Mouse (Mus musculus) hindbrain, embryonic 16.5 days (tissue): ENCODE results near the gene Pm20d1. TPM values are rescaled to one million over a fixed set of nuclear protein-coding genes. Genes with fewer than 3 reads are reported as not detected.
A peak's percentile ranks its signal among the peaks of the same experiment; 100 is the strongest.

Experiments
- ATAC-seq: fragments of 200-750 bp; cut with Nextera tagmentation; 2 replicates; pipeline ENCODE4 v1.8.0; 2017; ENCODE audit warnings: moderate TSS enrichment, moderate library complexity
- H3K27ac ChIP-seq: fragments of 300-500 bp; sonication (generic); 2 replicates; pipeline ENCODE4 v1.5.1; 2014; ENCODE audit warnings: low read depth, mild to moderate bottlenecking, control low read depth, low read length, moderate library complexity
- H3K27me3 ChIP-seq: fragments of 300-500 bp; sonication (generic); replicated peaks from 2 replicates; pipeline ENCODE4 v1.6.1; 2014; ENCODE audit warnings: low read length; ENCODE audit not compliant: control insufficient read depth, insufficient read depth
- H3K36me3 ChIP-seq: fragments of 300-500 bp; sonication (generic); 2 replicates; pipeline ENCODE4 v1.6.1; 2014; ENCODE audit warnings: mild to moderate bottlenecking, low read length, moderate library complexity, mixed read lengths; ENCODE audit not compliant: control insufficient read depth, insufficient read depth
- H3K4me1 ChIP-seq: fragments of 300-500 bp; sonication (generic); 2 replicates; pipeline ENCODE4 v1.6.1; 2014; ENCODE audit warnings: low read depth, low read length; ENCODE audit not compliant: control insufficient read depth, insufficient read depth
- H3K4me2 ChIP-seq: fragments of 300-500 bp; sonication (generic); 2 replicates; pipeline ENCODE4 v1.6.1; 2014; ENCODE audit warnings: mild to moderate bottlenecking, low read length, control low read depth, moderate library complexity
- H3K4me3 ChIP-seq: fragments of 300-500 bp; sonication (generic); 2 replicates; pipeline ENCODE4 v1.5.1; 2014; ENCODE audit warnings: mild to moderate bottlenecking, low read length, control low read depth, moderate library complexity
- H3K9ac ChIP-seq: fragments of 300-500 bp; sonication (generic); 2 replicates; pipeline ENCODE4 v1.6.1; 2014; ENCODE audit warnings: low read depth, mild to moderate bottlenecking, control low read depth, low read length, moderate library complexity
- H3K9me3 ChIP-seq: fragments of 300-500 bp; sonication (generic); 2 replicates; pipeline ENCODE4 v1.6.1; 2014; ENCODE audit warnings: mild to moderate bottlenecking, low read length, moderate library complexity; ENCODE audit not compliant: control insufficient read depth
- WGBS: fragments of 180-500 bp; shearing (Covaris S2); extraction: QIAGEN DNeasy Blood & Tissue Kit; methylation state at CpG from one replicate; pipeline ENCODE4 v1.1.7; 2014; 5-methylcytosine and 5-hydroxymethylcytosine counted together
- polyA plus RNA-seq: library from polyadenylated mRNA; unstranded; fragments of >200 nt; fragmentation: Nextera tagmentation; extraction: Ambion mirVana; gene quantifications from 2 replicates; pipeline ENCODE4 v1.2.1, GENCODE M21; 2015

Pm20d1 gene
- polyA plus RNA-seq, 1 experiment from 2014 or later: 0.41 TPM

DNA sequence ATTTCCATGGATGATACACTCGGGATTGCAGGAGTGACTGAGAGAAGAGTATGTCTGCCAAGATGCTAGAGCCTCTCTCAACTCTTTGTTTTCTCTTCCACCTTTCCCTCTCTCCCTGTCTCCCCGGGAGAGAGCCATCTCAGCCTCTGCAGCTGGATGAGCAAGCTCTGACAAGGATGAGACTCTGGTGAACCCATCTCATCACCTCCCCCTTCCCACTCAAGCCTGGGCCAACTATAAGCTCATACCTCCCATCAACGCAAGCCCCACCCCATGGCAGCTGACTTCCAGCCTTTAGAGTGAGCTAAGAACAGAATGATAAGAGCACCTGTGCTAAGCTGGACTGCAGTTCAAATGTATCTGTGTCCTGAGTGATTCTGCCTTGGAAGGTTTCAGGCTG is 27.9 kb upstream of the Pm20d1 start:
- Histone ChIP-seq H3K4me2 (no peak overlapping the region), H3K4me3 (no peak overlapping the region), H3K9me3 (no peaks in the 10 kb centered on the region), H3K27ac (no peak overlapping the region), H3K36me3 (no peaks in the 10 kb centered on the region), H3K9ac (no peak overlapping the region), H3K27me3 (no peaks in the 10 kb centered on the region), H3K4me1 (peaks cover 2% of the 10 kb centered on the region; the same call in 1 of the 2 replicates)
- ATAC-seq: no peak
- WGBS: 80% methylated on average over 3 of the region's 3 CpGs

DNA sequence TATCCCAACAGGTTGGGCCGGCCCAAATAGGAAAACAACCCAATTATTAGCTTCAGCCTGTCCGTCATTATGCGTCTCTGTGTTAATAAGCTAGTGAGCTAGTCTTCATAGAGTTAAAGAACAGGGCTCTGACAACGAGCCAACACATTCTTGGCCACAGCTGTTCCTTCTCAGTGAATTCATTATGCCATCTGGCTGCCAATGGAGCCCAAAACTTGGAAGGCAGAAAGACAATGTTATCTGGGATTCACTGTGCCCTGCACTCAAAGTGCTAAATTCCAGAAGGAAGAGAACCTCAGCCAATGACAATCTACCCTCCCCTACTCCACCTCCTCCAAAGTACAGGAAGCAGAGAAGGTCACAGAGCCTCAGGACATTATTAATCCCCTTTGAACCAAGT is 26.5 kb upstream of the Pm20d1 start:
- no peaks in the 10 kb centered on the region for H3K36me3 ChIP-seq
- H3K4me3 ChIP-seq: no peak overlapping the region
- H3K27ac ChIP-seq: no peak overlapping the region
- H3K4me1 ChIP-seq: no peaks in the 10 kb centered on the region; the same call in 1 of the 2 replicates
- H3K9ac ChIP-seq: no peak overlapping the region
- 41% methylated on average over 4 of the region's 4 CpGs for WGBS
- ATAC-seq: peak; percentile 60
- H3K9me3 ChIP-seq: no peaks in the 10 kb centered on the region
- no peak overlapping the region for H3K4me2 ChIP-seq
- no peaks in the 10 kb centered on the region for H3K27me3 ChIP-seq

DNA sequence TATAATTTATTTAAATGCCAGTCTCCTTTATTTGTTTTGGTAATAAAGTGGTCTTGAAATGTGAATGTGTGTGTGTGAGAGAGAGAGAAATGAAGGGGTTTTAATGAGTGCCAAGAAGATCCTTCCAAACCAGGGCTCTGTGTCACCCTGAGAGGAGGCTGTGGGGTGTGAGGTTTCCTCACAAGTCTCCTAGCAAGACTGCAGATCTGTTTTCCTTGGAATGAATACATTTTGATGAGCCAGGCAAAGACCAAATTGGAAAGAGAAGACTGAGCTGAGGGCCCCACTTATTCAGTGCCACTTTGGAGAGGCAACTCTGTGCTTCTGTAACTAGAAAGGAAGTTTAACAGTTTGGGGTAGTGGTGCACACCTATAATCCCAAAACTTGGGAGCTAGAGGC is 25.7 kb upstream of the Pm20d1 start:
- Histone ChIP-seq H3K4me2 (no peak overlapping the region), H3K4me3 (no peak overlapping the region), H3K36me3 (no peaks in the 10 kb centered on the region), H3K27ac (no peak overlapping the region), H3K27me3 (no peaks in the 10 kb centered on the region), H3K9me3 (no peaks in the 10 kb centered on the region), H3K4me1 (no peaks in the 10 kb centered on the region; the same call in 1 of the 2 replicates), H3K9ac (no peak overlapping the region)
- ATAC-seq: no peak

DNA sequence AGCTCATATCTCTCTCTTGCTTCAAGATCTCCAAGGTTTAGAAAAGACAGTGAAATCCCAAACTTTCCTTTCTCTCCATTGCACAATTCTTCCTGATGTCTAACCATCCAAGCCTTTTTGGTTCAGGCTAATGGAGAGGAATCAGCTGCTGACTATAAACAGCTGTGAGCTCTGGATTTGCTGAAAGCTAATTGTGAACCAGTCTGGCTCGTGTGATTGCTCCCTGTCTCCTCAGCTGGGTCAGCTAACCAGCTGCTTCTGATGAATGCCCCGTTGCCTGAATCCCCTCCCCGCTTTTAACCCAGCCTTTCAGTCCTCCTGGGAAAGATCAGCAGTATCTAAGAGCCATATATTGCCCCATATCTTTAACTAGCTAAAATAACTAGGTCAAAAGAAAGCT is 2.6 kb upstream of the Pm20d1 start:
- Histone ChIP-seq H3K27ac (no peak overlapping the region), H3K9ac (no peak overlapping the region), H3K36me3 (no peaks in the 10 kb centered on the region), H3K4me3 (no peak overlapping the region), H3K4me1 (no peaks in the 10 kb centered on the region; the same call in 1 of the 2 replicates), H3K27me3 (no peaks in the 10 kb centered on the region), H3K9me3 (no peaks in the 10 kb centered on the region), H3K4me2 (no peak overlapping the region)
- ATAC-seq: no peak
- WGBS: 25% methylated on average over 3 of the region's 3 CpGs

DNA sequence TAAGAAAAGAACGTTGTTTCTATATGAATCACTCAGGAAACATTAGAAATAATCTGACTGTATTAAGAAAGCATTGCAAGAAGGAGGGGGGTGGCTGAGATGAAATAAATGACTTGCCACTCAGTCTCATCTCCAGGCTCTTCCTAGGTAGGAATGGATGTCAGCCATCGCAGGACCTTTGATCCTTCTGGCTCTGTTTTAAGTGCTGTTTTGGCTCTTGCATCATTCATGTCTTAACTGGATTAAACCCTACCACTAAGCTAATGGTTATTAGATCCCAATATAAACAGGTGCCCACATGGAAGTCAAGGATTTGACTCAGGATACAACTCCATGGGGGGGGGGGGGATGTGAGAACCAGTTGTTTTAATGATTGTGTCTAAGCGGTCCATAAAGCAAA is 2.0 kb upstream of the Pm20d1 start:
- no peak for ATAC-seq
- H3K4me2 ChIP-seq: no peak overlapping the region
- H3K9ac ChIP-seq: no peak overlapping the region
- H3K4me1 ChIP-seq: no peaks in the 10 kb centered on the region; the same call in 1 of the 2 replicates
- no peak overlapping the region for H3K4me3 ChIP-seq
- 88% methylated on average over 3 of the region's 3 CpGs for WGBS
- no peaks in the 10 kb centered on the region for H3K9me3 ChIP-seq
- H3K36me3 ChIP-seq: no peaks in the 10 kb centered on the region
- H3K27ac ChIP-seq: no peak overlapping the region
- H3K27me3 ChIP-seq: no peaks in the 10 kb centered on the region

DNA sequence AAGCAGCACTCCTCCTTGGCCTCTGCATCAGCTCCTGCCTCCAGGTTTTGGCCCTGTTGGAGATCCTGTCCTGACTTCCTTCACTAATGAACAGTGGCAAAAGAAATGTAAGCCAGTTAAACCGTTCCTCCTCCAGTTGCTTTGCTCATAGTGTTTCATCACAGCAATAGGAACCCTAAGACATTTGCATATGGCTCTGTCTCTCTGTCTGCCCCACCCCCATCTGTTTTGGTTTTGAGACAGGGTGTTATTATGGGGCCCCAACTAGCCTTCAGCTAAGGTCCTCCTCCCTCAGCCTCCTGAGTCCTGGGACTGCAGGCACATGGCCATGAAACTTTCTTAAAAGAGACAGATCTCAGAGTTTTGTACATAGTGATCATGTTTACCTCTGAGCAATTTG is 2.8 kb downstream of the Pm20d1 start:
- WGBS: 50% methylated on average over 1 of the region's 1 CpGs
- no peak overlapping the region for H3K9ac ChIP-seq
- no peaks in the 10 kb centered on the region; the same call in 1 of the 2 replicates for H3K4me1 ChIP-seq
- no peaks in the 10 kb centered on the region for H3K36me3 ChIP-seq
- H3K4me3 ChIP-seq: no peak overlapping the region
- no peaks in the 10 kb centered on the region for H3K9me3 ChIP-seq
- H3K27ac ChIP-seq: no peak overlapping the region
- ATAC-seq: no peak
- H3K4me2 ChIP-seq: no peak overlapping the region
- no peaks in the 10 kb centered on the region for H3K27me3 ChIP-seq

DNA sequence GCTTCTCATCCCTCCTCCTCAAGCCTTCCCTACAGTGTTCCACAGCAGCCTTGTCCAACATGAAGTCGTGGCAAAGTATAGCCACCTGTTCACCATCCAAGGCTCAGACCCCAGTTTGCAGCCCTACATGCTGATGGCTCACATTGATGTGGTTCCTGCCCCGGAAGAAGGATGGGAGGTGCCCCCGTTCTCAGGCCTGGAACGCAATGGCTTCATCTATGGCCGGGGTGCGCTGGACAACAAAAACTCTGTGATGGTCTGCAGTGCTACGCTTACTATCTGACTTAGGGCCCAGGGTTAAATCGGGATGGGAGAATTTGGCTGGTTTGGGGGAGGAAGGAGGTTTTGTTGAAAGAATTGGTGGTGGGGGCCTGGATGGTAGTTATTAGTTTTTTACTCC is 3.9 kb downstream of the Pm20d1 start:
- WGBS: 94% methylated on average over 8 of the region's 8 CpGs
- no peak for ATAC-seq

DNA sequence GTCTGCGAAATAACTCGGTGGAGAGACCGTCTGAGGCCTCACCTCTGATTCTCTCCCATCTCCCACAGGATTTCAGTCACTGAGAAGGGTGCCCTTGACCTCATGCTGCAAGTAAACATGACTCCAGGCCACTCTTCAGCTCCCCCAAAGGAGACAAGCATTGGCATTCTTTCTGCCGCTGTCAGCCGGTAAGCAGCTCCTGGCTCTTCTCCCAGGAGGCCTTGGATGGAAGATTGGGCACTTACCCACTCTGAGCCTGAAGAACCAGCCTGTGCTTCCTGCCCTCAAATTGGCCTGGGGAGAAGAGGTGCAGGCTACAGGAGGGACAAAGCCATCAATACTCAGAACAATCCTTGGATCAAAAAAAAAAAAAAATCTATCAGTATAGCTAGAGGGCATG is 5.5 kb downstream of the Pm20d1 start:
- H3K4me1 ChIP-seq: no peaks in the 10 kb centered on the region
- H3K9ac ChIP-seq: no peak overlapping the region
- no peaks in the 10 kb centered on the region for H3K9me3 ChIP-seq
- 87% methylated on average over 5 of the region's 5 CpGs for WGBS
- ATAC-seq: no peak
- no peak overlapping the region for H3K27ac ChIP-seq
- H3K27me3 ChIP-seq: no peaks in the 10 kb centered on the region
- no peak overlapping the region for H3K4me3 ChIP-seq
- no peak overlapping the region for H3K4me2 ChIP-seq
- H3K36me3 ChIP-seq: no peaks in the 10 kb centered on the region

More for the DNA sequence above, 3.9 kb downstream of the Pm20d1 start:
- Histone ChIP-seq H3K9ac (no peak overlapping the region), H3K27ac (no peak overlapping the region), H3K4me3 (no peak overlapping the region), H3K4me2 (no peak overlapping the region), H3K36me3 (no peaks in the 10 kb centered on the region), H3K4me1 (no peaks in the 10 kb centered on the region; the same call in 1 of the 2 replicates), H3K27me3 (no peaks in the 10 kb centered on the region), H3K9me3 (no peaks in the 10 kb centered on the region)

DNA sequence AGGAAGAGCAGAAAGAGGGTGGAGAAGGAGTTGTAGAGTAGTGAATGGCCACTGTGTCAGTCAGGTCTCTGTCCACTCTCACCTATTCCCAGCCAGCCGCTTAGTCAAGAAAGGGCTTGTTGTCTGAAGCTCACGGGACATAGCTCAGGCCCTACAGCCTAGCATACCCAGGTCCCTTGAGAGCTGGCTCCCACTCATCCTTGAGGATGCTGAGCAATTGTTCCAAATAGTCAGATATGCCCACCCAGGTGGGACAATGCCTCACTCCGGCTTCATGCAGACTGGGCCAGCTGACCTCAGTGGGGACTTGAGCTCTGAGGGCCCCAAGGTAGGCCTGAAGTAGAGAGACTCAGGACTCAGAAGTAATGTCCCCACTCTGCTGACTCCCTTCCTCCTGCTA is 7.0 kb downstream of the Pm20d1 start:
- Histone ChIP-seq H3K27ac (no peak overlapping the region), H3K4me3 (no peak overlapping the region), H3K4me2 (no peak overlapping the region), H3K9ac (no peak overlapping the region), H3K27me3 (no peaks in the 10 kb centered on the region), H3K36me3 (no peaks in the 10 kb centered on the region), H3K4me1 (no peaks in the 10 kb centered on the region), H3K9me3 (no peaks in the 10 kb centered on the region)
- WGBS: 93% methylated on average over 3 of the region's 3 CpGs
- ATAC-seq: no peak

DNA sequence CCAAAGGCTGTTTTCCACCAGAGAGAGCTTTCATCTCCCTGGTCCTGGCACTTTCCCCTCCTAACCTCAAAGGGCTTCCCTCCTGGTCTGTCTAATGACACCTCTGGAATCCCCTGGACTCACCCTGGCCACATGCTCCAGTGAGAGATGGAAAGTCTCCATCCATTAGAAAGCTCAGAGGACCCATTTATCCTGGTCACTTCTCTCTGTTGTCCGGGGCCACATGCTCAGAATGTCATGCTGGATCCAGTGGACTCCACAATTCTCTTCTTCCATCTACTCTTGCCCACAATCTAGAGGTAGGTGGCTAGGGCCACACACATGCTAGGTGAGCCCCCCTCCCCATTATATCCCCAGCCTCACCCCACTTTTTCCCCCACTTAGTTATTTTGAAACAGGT is 11.8 kb downstream of the Pm20d1 start:
- 85% methylated on average over 1 of the region's 1 CpGs for WGBS
- Histone ChIP-seq H3K4me1 (no peaks in the 10 kb centered on the region), H3K4me2 (no peak overlapping the region), H3K27me3 (no peaks in the 10 kb centered on the region), H3K4me3 (no peak overlapping the region), H3K9ac (no peak overlapping the region), H3K9me3 (no peaks in the 10 kb centered on the region), H3K27ac (no peak overlapping the region), H3K36me3 (no peaks in the 10 kb centered on the region)
- no peak for ATAC-seq
